Mouse (Mus musculus): ENCODE results near the gene Zw10.
A peak's percentile ranks its signal among the peaks of the same experiment; 100 is the strongest.

Zw10 gene

GRCm38 (mm10) chr9:49055333-49056205 is at the start of gene Zw10:
Zw10 (plus strand) TSS chr9:49055613.
- DNase-seq: peak; percentile 96

DNA sequence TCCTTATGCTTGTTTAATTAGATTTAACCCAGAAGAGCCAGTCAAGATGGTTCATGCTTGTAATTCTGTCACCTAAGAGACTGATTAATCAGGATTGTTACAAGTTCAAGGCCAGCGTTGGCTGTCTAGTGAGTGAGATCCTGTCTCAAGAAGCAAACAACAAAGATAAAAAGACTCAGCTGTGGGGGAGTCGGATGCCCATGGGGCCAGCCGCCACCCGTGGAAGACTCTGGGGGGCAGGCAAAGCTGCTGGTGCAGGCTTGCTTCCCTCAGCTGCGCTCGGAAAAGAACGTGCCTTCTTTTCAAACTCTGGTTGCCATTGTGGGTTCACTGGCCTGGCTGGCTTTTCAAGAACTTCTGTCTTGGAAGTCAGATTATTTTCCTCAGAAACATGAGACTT is 39.6 kb upstream of the Zw10 start:
- no peak for DNase-seq

- no peak for DNase-seq
Observed at GRCm38 (mm10) chr9:49021289-49021688, 34.1 kb upstream of the Zw10 start.

GRCm38 (mm10) chr9:49023956-49024355 is 31.5 kb upstream of the Zw10 start:
- no peak for DNase-seq

DNA sequence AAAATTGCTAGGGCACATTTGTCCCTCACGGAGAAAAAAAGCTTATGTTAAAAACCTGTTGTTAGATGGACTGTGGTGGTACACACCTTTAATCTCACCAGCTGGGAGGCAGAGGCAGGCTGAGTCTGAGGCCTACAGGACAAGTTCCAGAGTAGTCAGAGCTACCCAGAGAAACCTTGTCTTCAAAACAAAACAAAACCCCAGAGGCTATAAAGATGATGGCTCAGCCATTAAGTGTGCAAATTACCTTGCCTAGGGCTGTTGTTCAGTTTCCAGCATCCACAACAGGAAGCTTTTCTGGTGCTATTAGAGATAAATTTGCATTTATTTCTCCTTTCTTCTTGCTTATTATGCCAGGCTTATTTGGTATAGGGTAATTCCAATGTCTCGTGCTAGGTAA is 30.9 kb upstream of the Zw10 start:
- no peak for DNase-seq

DNA sequence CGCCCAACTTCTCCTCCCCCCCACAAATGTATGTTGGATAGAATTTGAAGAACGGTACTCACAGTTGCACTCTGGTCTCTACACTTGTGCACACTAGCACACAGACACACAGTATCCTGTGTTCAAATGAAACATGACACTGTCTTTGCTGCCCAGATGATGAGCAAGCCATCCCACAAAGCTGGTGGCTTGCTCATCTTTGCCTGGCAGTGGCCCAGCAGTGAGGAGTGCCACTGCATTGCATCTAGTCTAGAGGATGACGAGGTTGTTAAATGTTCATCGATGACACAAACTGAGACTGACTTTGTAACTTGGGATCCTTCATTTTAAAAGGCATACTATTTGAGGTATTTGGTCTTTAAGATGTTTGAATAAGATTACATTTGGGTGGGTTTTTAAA is 20.6 kb upstream of the Zw10 start:
- DNase-seq: peak; percentile 27

DNA sequence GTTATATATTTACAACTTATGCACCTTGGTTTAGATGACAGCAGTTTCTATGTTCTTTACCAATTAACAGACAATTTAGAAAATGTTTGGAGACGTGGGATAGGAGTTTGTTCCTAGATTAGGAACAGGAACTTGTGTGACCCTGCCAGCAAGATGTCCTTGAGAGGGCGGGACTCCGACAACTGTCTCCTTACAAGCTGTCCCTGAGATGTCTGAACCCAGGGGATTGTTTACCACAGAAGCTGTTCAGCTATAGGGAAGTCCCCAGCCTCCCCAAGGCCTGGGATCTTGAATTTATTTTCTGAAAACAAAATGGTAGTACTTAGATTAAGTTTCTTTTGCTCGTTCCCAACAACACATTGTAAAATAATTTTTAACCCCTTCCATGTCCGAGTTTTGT is 4.5 kb upstream of the Zw10 start:
- no peak for DNase-seq

DNA sequence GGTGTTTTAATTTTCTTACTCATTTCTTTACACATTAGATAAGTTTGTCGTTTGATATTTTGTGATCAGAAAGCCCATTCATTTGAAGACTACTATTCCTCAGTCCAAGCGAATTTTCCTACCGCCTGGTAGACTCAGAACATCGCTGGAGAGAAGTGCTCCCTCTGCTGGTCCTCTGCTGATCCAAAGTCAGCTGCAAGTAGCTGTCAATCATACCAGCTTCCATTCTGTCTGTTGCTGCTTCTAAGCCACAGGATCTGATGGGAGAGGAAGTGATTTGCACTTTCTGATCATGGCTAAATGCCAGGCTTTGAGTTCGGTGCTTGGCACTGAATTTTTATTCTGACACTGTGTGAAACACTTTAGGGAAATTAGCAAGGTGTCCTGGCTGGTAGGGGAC is 4.1 kb upstream of the Zw10 start:
- peak; percentile 41 for DNase-seq

GRCm38 (mm10) chr9:49054028-49054427 is 1.4 kb upstream of the Zw10 start:
- no peak for DNase-seq

DNA sequence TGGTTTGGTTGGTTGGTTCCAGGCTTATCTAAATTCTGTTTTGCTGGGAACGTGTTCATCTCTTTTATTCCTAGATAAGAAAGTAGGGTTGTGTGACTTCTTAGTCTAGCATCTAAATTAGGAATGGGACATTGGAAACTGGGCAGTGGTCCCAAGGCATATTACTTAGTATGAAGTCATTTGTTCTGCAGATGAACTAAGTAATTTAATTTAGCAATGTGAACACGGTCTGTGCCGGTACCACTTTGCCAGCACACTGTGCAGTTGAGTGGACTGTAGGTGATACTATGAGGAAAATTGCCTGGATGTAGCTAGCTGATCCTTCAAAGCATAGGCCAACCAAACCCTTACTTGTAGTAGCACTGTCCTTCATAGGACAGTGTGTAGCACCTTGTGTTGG is 21.4 kb downstream of the Zw10 start:
- no peak for DNase-seq

GRCm38 (mm10) chr9:49081107-49081506 is 25.7 kb downstream of the Zw10 start, which contains the start of gene Tmprss5:
Tmprss5 (plus strand) TSS chr9:49081260.
- no peak for DNase-seq

GRCm38 (mm10) chr9:49081561-49081960 is 26.1 kb downstream of the Zw10 start:
- peak; percentile 65 for DNase-seq

DNA sequence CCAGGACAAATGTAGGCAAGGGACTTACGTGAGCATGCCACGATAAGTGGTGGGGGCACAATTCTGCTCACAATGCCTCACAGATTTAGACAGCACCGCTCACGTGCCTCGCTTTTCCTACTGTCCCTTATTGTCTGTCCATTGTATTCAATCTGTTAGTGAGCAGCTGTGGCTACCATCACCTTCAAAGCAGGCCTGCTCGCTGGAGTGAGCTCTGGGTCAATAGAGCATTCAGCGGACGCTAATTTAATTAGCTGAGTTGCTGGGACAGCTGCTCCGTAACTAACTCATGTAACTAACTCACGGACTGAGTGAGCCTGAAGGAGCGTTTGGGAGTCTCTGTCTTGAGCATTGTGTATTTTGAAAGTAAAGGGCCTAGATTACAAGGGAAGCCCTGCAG is 31.9 kb downstream of the Zw10 start:
- DNase-seq: no peak

- no peak for DNase-seq
Observed at GRCm38 (mm10) chr9:49098871-49099270, 43.5 kb downstream of the Zw10 start.

- DNase-seq: no peak
Observed at GRCm38 (mm10) chr9:49102328-49102727, 46.9 kb downstream of the Zw10 start.

DNA sequence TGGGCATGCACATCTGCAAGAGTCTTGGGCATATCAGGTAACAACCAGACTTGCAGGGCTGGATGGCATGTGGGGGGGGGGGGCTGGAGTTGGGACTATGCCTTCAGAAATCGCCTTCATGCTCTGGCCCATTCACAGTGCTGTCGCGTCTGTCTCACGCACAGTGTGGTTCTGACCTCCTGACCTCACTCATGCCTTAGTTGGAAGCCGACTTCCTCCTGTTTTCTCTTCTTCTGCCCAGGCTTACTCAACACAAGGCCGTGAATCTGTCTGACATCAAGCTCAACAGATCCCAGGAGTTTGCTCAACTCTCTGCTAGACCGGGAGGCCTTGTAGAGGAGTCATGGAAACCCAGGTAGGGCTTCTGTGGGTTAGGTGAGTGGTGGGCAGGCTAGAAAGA is 53.7 kb downstream of the Zw10 start:
- DNase-seq: no peak

GRCm38 (mm10) chr9:49110476-49111220 is 55.2 kb downstream of the Zw10 start:
- DNase-seq: no peak

DNA sequence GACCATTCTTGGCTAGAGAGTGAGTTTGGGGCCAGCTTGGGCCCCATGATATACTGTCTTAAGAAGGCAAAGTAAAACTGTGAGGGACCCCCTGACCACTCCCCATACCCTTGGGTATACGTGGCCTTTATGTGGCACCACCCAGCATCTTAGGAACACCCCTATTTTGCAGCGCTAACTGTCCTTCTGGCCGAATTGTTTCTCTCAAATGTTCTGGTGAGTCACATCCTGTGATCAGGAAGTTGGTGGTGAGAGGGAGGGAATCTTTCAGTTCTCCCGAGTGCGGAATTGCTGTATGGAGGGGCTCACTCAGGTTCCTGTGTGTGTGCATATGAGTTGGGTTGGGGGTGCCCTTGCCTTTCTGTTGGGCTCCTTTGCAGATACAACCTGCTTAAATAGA is 55.9 kb downstream of the Zw10 start:
- no peak for DNase-seq

DNA sequence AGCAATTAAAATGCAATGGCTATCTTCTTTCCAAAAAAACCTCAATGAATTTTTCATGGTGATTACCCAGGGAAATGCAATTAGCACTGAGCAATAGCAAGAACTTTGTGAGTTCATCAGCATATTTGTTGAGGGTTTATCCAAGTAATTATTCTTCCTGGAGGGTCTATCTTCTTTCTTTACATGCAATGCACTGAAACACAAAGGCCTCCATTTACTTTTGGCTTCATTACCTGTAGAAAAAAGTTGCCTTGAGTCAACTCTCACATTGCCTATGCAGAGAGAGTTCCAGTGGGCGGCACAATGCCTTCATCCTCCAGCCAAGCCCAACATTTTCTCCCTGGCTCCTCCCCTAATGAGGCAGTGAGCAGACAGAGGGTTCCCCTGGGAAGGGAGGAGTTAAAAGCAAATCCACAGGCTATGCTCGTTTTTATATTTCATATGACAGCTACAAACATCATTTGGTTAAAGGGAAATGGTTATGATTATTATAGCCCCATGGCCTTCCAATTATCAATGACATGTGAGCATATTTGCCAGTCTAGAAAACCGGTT is 62.9 kb downstream of the Zw10 start:
- DNase-seq: no peak

GRCm38 (mm10) chr9:49119759-49120158 is 64.3 kb downstream of the Zw10 start:
- no peak for DNase-seq

DNA sequence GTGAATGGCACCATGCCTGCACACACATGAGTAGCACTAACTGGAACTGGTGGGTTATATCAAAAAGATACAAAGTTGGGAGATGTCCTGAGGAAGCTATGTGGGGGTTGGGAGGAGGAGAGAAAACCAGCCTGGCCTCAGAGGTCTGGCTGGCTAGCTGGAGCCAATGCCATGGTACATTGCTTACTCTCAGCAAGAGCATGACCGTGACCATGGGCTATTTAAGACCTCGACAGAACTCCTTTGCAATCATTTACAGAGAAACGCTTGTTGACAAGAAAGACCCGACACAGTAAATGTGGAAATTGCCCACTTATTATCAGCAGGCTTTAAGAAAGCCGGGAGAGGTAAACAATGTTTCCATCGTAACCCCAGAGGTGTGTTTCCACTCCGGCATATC is 70.3 kb downstream of the Zw10 start:
- no peak for DNase-seq
